Mouse (Mus musculus) adrenal gland, postnatal 25 days (tissue): ENCODE measurements around the gene Fam71f2. TPM values are rescaled to one million over a fixed set of nuclear protein-coding genes. Genes with fewer than 3 reads are reported as not detected.

Experiments used
- total RNA-seq: library from RNA; stranded (reverse); gene quantifications from 2 replicates; pipeline ENCODE4 v1.2.3, GENCODE M21; 2021

Fam71f2 gene
- total RNA-seq, 1 experiment from 2014 or later: 0.33 TPM

Other genes starting within 250 kb of the Fam71f2 start
- 3.0 and 6.3 TPM in 2 replicates for gene Lep, start 219.4 kb upstream of the Fam71f2 start, total RNA-seq
- gene Rbm28, start 114.6 kb upstream of the Fam71f2 start, total RNA-seq: 33.1 and 34.2 TPM in 2 replicates
- 2.9 and 6.2 TPM in 2 replicates for gene Prrt4, start 100.0 kb upstream of the Fam71f2 start, total RNA-seq
- 76.4 and 81.1 TPM in 2 replicates for gene Impdh1, start 63.2 kb upstream of the Fam71f2 start, total RNA-seq
- gene Hilpda, start 7.1 kb upstream of the Fam71f2 start, total RNA-seq: 4.3 and 7.4 TPM in 2 replicates
- not detected in 2 replicates for gene Fam71f1, start 39.5 kb downstream of the Fam71f2 start, total RNA-seq
- gene Calu, start 68.5 kb downstream of the Fam71f2 start, total RNA-seq: 126 and 127 TPM in 2 replicates
- gene Opn1sw, start 108.9 kb downstream of the Fam71f2 start, total RNA-seq: 0.12 TPM in 1 of 2 replicates, not detected in the other
- 3.6 and 4.7 TPM in 2 replicates for gene Ccdc136, start 116.7 kb downstream of the Fam71f2 start, total RNA-seq
- 1.4 and 1.8 TPM in 2 replicates for gene Flnc, start 153.7 kb downstream of the Fam71f2 start, total RNA-seq
- 195 TPM in 2 replicates for gene Atp6v1f, start 188.1 kb downstream of the Fam71f2 start, total RNA-seq
- not detected in 2 replicates for gene Atp6v1fnb, start 191.8 kb downstream of the Fam71f2 start, total RNA-seq
- gene Kcp, start 228.4 kb downstream of the Fam71f2 start, total RNA-seq: 2.6 and 3.1 TPM in 2 replicates
- 2.6 and 4.6 TPM in 2 replicates for gene Irf5, start 247.0 kb downstream of the Fam71f2 start, total RNA-seq